Mouse (Mus musculus) spleen, adult 18-20 months (tissue): ENCODE results near the gene Cyp17a1.

ENCODE experiments used
- DNase-seq, 2 experiments: peaks; one replicate each; pipeline ENCODE4 v3.0.0; 2022; ENCODE audit warnings: mixed read lengths in 2 of 2

Cyp17a1 gene

GRCm38 (mm10) chr19:46669802-46670201, 3.2 kb downstream of the Cyp17a1 start:
- DNase-seq = no peak

- no peak for DNase-seq
Observed at GRCm38 (mm10) chr19:46668263-46668662, 4.7 kb downstream of the Cyp17a1 start.

GRCm38 (mm10) chr19:46667300-46667699, 5.7 kb downstream of the Cyp17a1 start:
- DNase-seq = no peak

DNA sequence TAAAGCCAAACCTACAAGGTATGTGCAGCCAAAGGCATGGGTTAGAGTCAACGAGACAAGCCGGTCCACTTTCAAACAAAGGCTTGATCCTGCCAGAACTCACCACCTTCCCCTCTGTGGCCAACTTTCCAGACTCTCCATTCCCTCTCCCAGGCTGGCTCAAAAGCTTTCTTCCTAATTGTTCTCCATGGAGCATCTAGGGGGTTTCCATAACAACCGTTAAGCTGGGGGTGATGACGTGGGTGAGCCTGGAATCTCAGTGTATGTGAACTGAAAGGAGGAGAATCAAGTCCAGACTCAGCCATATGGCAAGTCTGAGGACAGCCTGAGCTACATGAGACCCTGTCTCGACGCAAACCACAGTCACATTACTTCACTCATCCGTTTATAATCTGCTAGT, 7.5 kb downstream of the Cyp17a1 start:
- no peak for DNase-seq

DNA sequence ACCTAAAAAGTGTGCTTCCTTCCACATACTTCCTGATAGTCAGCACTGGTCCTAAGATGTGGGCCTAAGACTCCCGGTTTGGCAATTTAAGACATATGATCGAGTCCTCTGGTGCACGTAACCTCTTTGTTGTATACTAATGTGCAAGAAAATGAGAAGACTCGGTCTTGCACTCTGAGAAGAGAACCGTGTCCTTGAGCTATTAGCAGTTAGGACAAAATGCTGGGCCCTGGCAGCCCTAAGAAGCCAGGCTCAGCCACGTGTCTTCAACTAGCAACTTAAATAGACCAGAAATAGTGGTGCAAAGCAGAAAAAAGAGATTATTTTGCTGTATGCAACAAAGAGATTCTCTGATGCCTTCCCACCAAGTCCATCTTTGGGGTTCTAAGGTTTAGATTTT, 10.2 kb downstream of the Cyp17a1 start:
- no peak for DNase-seq

DNA sequence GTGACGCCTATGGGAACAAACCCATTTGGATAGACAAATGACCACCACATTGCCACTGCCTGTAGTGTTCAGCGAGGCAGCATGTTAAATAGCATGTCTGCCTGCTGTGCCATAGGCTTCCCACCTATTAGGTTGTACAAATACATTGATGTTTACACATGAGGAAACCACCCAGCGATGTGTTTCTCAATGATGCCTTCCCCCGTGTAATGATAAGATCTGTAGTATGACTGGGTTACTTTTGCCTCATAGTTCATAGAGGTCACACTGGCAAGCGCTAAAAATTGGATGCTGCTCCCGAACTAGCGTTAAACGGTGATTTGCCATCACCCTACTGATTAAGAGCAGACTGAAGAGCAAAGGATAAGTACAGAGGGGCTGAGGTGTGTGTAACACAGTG, 10.8 kb downstream of the Cyp17a1 start:
- DNase-seq = no peak

- no peak for DNase-seq
Observed at GRCm38 (mm10) chr19:46661511-46661910, 11.5 kb downstream of the Cyp17a1 start.

GRCm38 (mm10) chr19:46658851-46659250, 14.1 kb downstream of the Cyp17a1 start:
- no peak for DNase-seq

DNA sequence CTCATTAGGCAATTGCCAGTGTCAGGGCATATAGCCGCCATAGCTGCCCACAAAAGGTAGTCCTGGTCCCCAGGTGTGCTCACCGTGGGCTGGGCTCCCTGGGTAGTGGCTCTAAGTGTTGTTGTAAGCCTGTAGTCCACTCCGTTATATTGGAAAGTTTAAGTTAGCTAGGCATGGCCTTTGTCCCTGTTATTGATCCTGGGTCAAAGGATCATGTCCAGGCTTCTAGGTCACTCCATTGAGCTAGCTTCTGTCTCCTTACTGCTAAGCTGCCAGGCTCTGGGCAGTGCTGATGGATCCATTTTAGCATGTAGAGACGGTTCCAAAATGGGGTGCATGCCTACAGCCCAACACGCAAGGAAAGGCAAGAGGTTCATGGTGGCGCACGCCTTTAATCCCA, 14.6 kb downstream of the Cyp17a1 start:
- no peak for DNase-seq

DNA sequence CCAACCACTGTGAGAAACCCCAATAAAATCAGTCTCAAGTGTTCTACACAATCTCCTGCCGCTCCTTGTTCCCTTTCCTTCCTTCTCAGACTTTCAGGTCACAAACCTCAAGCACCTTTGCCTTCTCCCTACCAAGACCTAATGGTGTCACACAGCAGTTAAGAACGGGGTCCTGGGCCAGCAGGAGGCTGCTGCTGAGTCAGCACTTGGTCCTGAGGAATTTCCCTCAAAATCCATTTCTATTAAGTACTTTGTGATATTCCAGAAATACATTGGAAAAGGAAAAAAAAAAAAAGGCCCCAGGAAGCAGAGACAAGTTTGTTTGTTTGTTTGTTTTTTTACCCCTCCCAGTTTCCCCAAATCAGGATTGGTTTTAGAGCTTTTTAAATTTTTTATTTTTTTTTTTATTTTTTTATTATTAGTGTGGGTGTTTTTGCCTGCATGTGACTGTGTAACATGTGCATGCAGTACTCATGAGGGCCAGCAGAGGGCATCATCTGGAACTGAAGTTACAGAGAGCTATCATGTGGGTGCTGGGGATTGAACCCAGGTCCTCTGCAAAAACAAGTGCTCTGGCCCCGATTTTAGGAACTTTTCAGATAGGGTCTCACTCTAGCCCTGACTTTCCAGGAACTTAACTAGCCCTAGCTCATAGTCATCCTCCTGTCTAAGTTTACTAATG, 15.5 kb downstream of the Cyp17a1 start:
- peak in 1 of 2 experiments; percentile 29 for DNase-seq

GRCm38 (mm10) chr19:46656151-46656840, 16.7 kb downstream of the Cyp17a1 start:
- no peak for DNase-seq

GRCm38 (mm10) chr19:46655626-46656025, 17.3 kb downstream of the Cyp17a1 start:
- DNase-seq = no peak

DNA sequence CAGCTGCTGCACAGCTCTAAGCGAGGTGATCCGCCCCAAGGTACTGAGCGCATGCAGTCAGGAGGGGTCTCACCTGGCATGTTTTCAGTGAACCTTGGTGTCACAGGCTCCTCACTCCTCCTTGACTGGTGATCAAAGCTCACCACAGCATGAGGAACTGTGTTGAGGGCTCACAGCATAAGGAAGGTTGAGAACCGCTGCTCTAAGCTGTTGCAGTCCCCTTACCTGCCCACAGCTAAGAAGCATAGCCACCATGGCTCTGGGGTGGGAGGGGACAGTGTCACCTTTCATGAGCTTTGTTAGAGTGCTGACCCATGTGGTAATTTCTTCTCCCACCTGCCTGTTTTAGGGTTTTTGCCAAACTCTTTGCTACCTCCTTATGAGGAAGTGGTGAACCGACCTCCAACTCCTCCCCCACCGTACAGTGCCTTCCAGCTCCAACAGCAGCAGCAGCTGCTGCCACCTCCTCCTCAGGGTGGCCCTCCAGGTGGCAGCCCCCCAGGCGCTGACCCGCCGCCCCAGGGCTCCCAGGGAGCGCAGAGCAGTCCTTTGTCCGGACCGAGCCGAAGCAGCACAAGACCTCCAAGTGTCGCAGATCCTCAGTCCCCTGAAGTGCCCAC, 19.2 kb downstream of the Cyp17a1 start:
- no peak for DNase-seq

- no peak for DNase-seq
Observed at GRCm38 (mm10) chr19:46653188-46653587, 19.8 kb downstream of the Cyp17a1 start.

GRCm38 (mm10) chr19:46648565-46648964, 24.4 kb downstream of the Cyp17a1 start:
- no peak for DNase-seq

DNA sequence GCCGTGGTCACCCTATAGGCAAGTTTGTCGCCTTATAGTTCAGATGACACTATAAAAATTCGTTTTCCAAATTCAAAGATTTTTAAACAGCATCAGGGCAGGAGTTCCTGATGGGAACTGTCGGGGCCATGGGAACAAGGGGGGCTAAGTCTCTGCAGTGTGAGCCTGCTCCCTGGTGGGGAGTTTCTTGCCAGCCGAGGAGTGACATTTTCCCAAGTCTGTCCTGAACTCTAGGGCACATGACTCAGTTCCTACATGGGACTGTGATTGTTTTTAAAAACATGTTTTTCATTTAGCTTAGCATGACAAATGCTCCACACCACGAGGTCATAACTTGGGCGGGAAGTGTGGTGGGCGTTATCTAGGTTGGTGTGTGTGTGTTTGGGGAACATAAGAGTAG, 25.1 kb downstream of the Cyp17a1 start:
- DNase-seq = no peak

- DNase-seq = no peak
Observed at GRCm38 (mm10) chr19:46647254-46647653, 25.7 kb downstream of the Cyp17a1 start.

DNA sequence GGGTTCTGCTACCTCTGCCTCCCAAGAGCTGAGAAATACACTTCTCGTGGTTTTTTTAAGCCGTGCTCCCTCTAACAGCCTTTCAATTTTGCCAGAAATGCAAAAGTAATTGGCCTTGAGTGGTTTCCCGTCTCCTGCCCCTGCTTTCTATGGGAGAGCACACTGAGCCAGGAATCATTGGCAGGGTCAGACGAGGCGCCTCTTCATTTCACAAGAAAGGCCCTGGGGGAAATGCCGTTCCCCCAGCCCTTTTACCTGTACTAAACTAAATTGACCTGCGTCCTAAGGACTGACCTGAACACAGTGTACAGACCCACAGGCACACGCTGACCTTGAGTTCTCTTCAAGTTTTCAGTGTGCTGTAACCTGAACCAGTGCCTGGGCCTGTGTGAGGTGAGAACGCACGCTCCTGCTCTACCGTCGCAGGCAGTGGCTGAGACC, 26.9 kb downstream of the Cyp17a1 start:
- no peak for DNase-seq

GRCm38 (mm10) chr19:46644793-46645602, 28.0 kb downstream of the Cyp17a1 start:
- no peak for DNase-seq

GRCm38 (mm10) chr19:46644343-46644792, 28.6 kb downstream of the Cyp17a1 start:
- DNase-seq = no peak

DNA sequence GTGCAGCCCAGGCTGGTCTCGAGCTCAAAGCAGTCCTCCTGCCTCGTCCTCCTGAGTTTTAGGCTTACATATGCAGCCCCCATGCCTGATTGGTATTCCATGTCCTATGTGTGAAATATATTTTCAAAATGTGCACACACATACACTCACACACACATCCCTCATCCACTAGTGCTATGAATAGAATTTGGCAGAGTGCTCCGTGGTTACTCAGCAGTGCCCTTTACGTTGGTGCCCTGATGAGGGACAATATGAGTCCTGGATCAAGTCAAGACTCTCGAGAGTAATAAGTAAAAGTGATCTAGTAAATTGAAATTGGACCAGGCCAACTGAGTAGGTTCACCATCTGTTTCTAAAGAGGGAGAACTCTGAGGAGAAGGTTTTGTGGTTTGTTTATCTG, 29.7 kb downstream of the Cyp17a1 start:
- DNase-seq = no peak

DNA sequence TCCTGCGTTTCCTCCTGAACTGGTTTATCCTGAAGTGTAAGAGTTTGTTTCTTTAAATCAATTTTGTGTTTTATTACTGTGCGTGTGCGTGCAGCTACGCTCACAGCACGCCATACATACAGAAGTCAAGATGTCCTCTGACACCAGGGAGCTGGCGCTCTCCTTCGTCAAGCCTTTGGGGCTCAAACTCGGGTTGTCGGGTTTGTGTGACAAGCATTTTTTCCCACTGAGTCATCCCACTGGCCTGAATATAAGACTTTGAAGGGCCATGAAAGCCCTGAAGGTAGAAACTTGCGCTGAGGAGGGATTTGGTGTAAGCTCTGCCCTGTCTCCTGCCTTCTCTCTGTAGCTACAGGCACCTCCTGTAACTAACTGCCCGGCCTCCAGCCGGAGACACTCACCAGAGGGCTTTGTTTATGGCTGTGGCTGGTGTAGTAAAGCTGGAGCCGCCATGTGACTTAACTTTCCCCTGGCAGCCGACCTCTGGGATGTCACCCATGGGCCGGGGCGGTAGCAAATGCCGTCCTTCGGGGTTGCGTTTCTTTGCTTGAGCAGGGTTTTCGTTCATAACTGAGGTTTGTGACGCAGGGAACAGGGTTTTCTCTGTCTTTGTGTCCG, 30.7 kb downstream of the Cyp17a1 start:
- DNase-seq = no peak
